Mouse (Mus musculus): ENCODE measurements at regions not wholly inside any gene's neighbourhood (a gene's known extent, or its start where the extent isn't known, plus 50 kb on each side); places are given as distances from the start of the nearest gene placed in this dataset.

GRCm38 (mm10) chr19:28732998-28733397, 53.1 kb upstream of the Glis3 start:
- no peak for DNase-seq

- no peak for DNase-seq
Measured at GRCm38 (mm10) chr19:28733781-28734180, 53.9 kb upstream of the Glis3 start.

- no peak for DNase-seq
Measured at GRCm38 (mm10) chr19:28743176-28743793, 63.4 kb upstream of the Glis3 start.

- no peak for DNase-seq
Measured at GRCm38 (mm10) chr19:28745105-28745504, 65.2 kb upstream of the Glis3 start.

- no peak for DNase-seq
Measured at GRCm38 (mm10) chr19:28745534-28745933, 65.7 kb upstream of the Glis3 start.

GRCm38 (mm10) chr19:28751091-28751490, 71.2 kb upstream of the Glis3 start:
- DNase-seq = no peak

- DNase-seq = peak; percentile 61
Measured at GRCm38 (mm10) chr19:28758854-28759253, 76.0 kb upstream of the Slc1a1 start.

GRCm38 (mm10) chr19:28764795-28765360, 70.0 kb upstream of the Slc1a1 start:
- DNase-seq = no peak

GRCm38 (mm10) chr19:28768218-28768617, 66.6 kb upstream of the Slc1a1 start:
- DNase-seq = no peak

- DNase-seq = no peak
Measured at GRCm38 (mm10) chr19:28770419-28770818, 64.4 kb upstream of the Slc1a1 start.

GRCm38 (mm10) chr19:28771836-28772235, 63.0 kb upstream of the Slc1a1 start:
- DNase-seq = no peak

GRCm38 (mm10) chr19:28772840-28773570, 61.8 kb upstream of the Slc1a1 start:
- DNase-seq = no peak

GRCm38 (mm10) chr19:28776868-28777267, 58.0 kb upstream of the Slc1a1 start:
- DNase-seq = no peak

- no peak for DNase-seq
Measured at GRCm38 (mm10) chr19:28777674-28778073, 57.2 kb upstream of the Slc1a1 start.

- DNase-seq = no peak
Measured at GRCm38 (mm10) chr19:28778386-28778785, 56.5 kb upstream of the Slc1a1 start.

- DNase-seq = no peak
Measured at GRCm38 (mm10) chr19:28781971-28782370, 52.9 kb upstream of the Slc1a1 start.
